Mouse (Mus musculus) activated CD4-positive, CD25-positive, alpha-beta regulatory T cell, adult 9 weeks (primary cell): ENCODE data around the gene Gm28551. TPM values are rescaled to one million over a fixed set of nuclear protein-coding genes. Genes with fewer than 3 reads are reported as not detected.

Experiments used
- polyA plus RNA-seq: library from polyadenylated mRNA; unstranded; fragments of 100-300 nt; shearing (Covaris generic); gene quantifications from one replicate; pipeline ENCODE4 v1.2.1, GENCODE M21; 2017

Gene Gm28551
- polyA plus RNA-seq: 0.17 TPM

DNA sequence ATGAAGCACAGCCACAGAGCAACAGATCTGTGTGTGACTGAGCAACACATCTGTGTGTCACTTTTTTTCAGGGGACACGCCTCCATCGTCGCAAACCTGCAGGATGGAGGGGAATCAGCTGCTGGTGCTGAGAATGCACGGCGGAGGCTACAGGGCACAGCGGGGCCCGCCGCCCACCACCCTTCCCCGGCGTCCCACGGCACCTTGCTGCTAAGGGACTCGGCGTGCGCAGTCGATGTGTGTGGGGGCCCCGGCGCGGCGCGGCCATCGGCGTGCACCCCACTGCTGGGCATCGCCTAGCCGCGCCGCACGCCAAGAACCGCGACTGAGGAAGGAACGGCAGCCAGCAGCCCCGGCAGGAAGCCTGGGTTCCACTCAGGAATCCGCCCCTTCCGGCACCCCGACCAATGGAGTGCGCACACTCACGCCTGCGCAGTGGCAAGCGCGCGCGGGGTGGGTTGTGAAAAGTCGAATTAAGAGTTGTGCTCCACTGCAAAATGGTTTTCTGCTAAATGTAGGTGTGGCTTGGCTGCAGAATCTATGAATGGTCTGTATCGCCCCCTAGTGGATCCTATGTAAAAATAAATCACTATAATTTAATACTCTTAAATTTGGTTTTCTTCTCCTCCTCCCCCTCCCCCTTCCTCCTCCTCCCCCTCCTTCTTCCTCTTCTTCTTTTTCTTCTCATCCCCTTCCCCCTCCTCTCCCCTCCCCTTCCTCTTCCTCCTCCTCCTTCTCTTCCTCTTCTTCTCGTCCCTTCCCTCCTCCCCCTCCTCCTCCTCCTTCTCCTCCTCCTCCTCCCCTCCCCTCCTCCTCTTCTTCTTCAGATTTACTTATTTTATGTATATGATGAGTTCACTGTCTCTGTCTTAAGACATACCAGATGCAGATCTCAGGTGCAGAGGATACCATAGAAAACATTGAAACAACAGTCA lies at the start of gene Gm28551, which contains the start of the genes Asdurf and Asnsd1:
Gene Gm28551 (minus strand): TSS at position 341 of the 935 bp plus-strand sequence.
Gene Asdurf (minus strand): TSS at position 293 of the 935 bp plus-strand sequence.
Gene Asnsd1 (minus strand): TSS at position 426 of the 935 bp plus-strand sequence.

GRCm38 (mm10) chr1:53312989-53313967 lies 39.2 kb downstream of the Gm28551 start, which contains the start of gene Osgepl1:
TSS of gene Osgepl1 (plus strand) at chr1:53313624.

GRCm38 (mm10) chr1:53296581-53297383 lies 55.7 kb downstream of the Gm28551 start, which contains the start of the genes Pms1, Ormdl1 and Gm28778:
TSS of gene Pms1 (minus strand) at chr1:53297018.
TSS of gene Ormdl1 (plus strand) at chr1:53297095.
TSS of gene Gm28778 (plus strand) at chr1:53297111.

Other genes starting within 250 kb of the Gm28551 start
- gene 1700019A02Rik, start 165.0 kb downstream of the Gm28551 start, polyA plus RNA-seq: not detected
- 30.1 TPM for gene Pms1, start 55.6 kb downstream of the Gm28551 start, polyA plus RNA-seq
- 87.6 TPM for gene Ormdl1, start 55.6 kb downstream of the Gm28551 start, polyA plus RNA-seq
- not detected for gene Gm28778, start 55.6 kb downstream of the Gm28551 start, polyA plus RNA-seq
- gene Osgepl1, start 39.0 kb downstream of the Gm28551 start, polyA plus RNA-seq: 18.1 TPM
- not detected for gene Asdurf, start within 50 bp of the Gm28551 start, polyA plus RNA-seq
- gene Asnsd1, start 85 bp upstream of the Gm28551 start, polyA plus RNA-seq: 59.8 TPM